Mouse (Mus musculus) cerebellum, adult 9-11 months (tissue): ENCODE measurements around the gene Snapc3.

Source experiments
- DNase-seq: peaks from one replicate; pipeline ENCODE4 v3.0.0; 2022

Gene Snapc3

DNA sequence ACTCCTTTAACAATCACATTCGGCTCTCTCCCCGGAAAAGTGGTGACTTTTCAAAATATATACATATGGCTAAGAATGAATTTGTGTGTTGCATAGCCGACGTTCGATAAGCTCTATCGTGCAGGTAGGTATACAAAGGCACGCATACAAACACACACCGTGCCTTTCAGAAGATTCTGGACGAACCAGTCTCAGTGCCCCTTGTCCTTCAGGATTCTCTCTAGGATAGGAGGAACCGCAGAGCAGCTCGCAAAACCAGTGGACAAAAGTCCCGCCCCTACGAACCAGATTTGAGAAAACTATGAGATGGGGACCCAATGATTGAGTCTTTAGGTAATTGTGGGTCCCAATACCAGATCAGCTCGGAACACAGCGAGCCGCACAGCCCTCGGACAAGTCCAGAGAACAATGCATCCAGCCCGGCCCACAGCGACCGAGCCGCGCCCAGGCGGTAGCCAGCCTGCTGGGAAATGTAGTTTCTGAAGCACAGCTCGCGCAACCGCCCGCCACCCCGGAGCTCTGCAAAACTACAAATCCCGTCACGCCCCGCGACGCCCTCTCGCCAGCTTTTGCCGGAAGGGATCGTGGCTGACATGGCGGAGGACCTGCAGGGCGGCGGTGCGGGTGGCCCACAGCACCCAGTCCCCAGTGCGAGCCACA lies at the start of gene Snapc3:
Gene Snapc3 (plus strand): TSS at position 565 of the 660 bp plus-strand sequence.
- peak; percentile 96 for DNase-seq

DNA sequence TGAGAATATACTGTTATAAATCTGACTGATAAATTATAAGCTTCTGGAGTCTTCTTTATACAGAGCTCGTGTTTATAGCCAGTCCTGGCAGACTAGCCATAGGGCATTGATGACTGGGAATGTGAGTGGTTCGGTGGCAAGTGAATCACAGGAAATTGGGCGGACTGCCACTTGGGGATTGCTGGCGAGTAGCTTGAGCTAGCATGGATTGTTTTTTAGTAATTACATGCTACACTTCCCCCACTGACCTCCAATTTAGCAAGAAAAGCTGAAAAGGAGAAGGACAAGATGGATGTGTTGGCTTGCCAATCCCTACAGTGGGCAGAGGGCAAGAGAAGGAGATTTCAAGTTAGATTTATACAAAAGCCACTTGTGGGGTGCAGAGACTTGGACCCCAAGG lies 44.1 kb upstream of the Snapc3 start:
- no peak for DNase-seq

DNA sequence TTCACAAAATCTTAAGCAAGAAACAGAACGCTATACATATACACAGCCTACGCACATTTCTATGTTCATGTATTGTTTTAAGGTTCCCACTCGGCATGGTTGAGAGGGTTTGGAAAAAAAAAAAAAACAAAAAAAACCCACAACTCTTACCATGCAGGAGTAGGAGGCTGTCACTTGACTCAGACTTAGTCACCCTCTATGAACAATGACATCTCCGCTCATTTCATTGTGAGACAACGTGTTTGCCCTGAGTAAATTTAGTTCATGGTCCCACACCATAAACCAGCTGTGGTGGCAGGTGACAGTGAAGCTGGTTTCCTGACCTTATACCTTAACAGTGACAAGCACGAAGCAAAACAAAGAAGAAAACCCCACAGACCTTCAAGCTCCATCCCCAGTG lies 41.9 kb upstream of the Snapc3 start:
- no peak for DNase-seq

DNA sequence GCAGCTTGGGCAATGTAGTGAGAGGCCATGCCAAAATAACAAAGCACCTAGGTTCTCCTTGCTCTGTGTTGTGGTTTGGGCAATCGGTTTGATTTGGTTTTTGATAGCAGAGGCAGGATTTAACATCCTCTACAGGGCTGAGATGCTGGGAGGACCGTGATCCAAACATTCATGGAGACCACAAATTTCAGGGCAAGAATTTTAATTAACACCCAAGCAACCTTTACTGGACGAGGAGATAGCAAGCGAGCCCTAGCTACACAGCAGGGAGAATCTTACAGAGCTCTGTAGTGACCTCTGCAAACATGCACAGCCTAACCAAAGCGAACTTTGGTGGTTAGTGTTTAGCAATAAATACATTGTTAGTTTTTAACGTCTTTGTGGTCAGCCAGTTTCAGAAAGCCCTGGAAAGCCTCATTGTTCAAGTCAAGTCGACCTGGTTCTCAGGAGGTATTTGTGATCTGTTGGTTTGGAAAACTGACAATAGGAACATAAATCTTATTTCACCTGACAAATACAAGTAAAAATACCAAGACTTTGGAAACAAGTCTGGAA lies 41.0 kb upstream of the Snapc3 start:
- DNase-seq, result no peak

DNA sequence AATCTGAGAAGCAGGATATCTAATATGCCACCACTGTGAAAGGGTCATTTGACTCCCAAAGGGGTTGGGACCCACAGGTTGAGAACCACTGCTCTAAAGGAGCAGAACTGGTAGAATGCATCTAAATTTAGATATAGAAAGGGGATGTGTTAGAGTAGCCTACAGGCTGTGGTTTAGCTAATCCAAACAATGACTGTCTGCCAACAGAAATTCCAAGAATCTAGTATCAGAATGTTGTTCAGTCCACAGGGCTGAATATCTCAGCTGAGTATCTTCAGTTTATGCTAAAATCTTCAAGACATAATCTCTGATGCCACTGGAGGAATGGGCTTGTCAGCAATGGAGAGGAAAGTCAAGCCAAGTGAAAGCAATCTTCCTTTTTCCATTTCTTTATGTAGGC lies 38.5 kb upstream of the Snapc3 start:
- DNase-seq, result no peak

DNA sequence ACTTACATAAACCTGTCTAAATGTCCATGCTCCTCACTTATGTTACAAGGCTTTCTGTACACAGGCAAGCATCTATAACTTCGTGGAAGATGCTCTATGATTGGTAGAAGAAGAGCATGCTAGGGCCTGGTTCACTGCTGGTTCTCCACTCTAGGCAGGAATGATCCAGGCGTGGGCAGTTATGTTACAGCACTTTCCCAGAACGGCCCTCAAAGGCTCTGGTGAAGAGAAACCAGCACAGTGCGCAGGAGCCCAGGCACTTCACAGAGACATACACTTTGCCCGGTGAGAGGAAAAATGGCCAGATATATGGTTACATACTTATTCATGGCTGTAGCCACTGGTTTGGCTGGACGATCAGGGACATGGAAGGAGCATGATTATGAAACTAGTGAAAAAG lies 37.8 kb upstream of the Snapc3 start:
- no peak for DNase-seq

DNA sequence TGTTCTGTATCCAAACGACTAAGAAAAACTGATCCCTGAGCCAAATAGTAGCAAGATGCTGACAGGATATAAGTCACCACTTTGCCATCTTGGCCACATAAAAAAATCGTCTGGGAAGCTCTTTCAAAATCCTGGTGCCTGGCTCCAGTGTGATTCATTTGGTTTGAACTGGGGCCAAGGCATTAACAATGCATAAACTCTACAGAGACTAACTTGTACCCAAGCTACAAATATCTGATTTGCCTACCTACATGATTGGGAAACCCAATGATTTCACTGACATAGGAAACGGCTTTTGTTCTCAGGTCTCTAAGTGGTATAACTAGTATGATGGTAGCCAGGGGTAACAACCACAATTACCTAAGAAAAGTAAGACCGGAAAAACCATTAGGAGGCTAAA lies 37.3 kb upstream of the Snapc3 start:
- DNase-seq, result no peak

DNA sequence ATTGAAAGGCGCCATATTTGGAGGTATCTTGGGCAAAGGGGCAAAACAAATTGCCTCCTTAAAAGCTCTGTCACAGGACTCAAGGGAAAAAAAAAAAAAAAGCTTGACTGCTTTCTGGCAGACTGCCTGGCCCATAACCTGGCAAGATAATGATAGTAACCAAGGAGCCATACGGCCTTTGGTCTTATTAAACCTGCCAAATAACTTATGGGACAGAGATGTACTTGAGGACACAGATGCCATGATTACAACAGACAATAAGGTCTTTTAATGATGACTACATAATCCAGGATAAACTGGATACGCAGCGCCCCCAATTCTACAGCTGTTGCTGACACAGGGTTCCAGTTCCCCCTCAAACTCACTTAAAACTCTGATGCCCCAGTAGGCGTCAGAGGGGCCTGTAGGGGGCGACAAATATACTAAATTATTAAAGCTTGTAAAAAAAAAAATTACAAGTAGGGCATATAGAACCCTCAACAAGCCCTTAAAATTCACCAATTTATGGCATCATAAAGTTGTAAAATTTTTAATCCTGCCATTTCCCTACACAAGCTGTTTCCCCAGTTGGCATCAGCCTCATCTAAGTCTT lies 33.5 kb upstream of the Snapc3 start:
- peak; percentile 23 for DNase-seq

DNA sequence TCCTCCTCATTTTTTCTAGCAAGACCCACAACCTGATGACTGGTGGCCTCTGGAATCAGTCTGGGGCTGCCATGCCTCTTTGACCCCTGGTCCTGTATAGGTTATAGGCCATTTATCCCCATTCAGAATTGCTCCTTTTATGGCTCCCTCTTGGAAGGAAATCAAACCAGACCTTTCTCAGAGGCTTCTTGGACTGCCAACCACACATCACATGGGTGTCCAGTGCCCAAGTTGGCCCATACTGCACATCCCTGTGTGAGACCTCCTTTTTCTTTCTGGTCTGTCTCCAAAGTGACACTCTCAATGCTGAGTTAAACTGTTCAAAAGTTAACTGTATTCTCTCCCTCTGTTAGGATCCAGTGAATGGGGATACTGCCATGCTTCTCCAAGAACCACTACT lies 32.4 kb upstream of the Snapc3 start:
- DNase-seq, result no peak

DNA sequence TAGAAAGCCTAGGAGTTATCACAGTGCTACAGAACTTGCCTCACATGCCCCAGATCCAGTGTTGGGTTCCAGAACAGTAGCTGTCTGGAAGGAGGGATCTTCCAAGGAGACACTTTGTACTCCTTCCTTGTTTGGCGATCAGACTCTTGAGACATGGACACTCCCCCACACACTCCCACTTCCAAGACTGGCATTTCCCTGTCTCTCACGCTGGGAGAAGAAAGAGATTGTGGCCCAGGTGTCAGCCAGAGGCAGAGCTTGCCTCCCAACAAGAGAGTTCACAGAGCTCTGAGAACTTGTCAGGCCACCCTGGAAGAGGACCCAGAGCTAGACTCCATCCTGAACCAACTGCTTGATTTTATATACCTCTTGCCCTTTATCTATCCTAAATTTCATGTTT lies 27.0 kb upstream of the Snapc3 start:
- no peak for DNase-seq

DNA sequence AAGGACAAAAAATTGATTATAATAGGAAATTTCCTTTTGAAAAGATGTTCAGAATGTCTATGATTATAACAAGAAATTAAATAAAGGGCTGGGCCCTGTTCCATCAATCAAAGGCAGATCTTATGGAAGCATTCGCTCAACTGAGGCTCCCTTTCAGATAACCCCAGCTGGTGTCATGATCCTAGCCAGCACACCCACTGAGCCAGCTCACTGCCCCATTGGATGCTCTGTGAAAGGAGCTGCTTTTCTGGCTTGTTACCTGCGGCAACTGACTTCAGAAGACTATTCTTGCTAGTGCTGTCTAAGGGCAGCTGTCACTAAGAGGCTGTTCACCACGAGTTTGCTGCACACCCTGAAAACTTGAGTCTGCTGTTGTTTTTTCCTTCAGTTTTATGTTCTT lies 25.6 kb upstream of the Snapc3 start:
- DNase-seq, result peak; percentile 25

DNA sequence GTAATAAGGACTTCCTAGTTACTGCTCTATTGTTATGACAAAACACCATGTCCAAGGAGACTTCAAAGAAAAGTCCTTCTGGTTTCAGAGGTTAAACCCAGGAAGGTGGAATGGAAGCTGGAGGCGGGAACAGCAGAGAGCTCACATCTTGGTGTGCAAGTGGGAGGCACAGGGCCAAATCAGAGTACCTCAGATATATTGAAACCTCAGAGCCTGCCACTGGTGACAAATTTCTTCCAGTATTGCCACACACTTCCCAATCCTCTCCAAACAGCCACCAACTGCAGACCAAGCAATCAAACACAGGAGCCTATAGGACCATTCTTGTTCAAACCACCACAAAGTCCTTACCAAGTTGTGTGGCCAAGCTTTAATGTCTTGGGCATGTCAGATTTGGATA lies 23.8 kb upstream of the Snapc3 start:
- no peak for DNase-seq

DNA sequence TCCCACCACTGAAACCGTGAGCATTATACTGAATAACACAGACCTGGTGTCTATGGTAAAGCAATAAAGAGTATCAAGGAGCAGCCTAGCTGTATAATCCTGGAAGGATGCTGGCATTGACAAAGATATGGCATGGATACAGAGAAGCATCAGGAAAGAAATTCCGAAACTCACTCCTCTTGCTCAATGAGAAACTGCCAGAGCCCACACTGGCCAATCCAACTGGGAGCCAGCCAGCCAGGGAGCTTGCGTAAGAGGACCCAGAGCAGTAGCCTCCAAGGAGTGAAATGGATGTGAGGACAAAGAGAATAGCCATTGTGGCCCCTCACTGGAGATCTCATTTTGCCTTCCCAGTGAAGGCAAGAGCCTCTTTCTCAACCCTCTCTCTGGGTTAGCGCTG lies 21.2 kb upstream of the Snapc3 start:
- no peak for DNase-seq

DNA sequence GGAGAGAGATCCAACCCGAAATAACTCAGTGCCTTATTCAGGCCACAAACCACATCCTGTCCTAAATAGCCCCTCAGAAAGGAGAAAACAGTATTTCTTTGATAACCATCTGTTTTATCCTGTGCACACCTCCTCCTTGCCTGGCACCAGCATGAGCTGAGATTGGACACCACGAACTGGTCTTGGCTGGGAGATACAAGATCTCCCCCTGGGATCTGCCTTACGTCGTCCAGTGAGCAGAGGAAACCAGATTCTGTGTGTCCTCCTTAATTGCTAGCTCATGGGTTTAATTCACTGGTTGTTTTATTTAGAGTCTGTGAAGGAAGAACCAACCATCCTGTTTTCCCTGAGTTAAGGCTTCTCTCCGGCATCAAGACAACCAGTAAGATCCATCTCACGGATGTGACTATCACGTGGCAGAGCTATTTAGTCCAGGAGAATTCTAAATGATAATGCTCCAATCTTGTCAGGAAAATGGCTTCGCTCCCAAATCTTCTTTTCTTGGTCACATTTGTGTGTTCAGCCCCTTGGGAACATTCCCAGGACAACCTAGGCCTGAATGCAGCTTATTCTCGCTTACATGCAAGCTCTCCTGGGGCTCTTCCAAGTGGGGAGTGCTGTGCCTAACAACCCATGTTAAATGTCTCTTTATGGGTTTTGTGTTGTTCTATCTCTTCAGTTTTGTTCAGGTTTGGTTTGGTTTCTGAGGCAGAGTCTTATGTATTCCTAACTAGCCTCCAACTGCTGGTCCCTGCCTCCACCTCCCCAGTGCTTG lies 20.3 kb upstream of the Snapc3 start:
- DNase-seq, result no peak

DNA sequence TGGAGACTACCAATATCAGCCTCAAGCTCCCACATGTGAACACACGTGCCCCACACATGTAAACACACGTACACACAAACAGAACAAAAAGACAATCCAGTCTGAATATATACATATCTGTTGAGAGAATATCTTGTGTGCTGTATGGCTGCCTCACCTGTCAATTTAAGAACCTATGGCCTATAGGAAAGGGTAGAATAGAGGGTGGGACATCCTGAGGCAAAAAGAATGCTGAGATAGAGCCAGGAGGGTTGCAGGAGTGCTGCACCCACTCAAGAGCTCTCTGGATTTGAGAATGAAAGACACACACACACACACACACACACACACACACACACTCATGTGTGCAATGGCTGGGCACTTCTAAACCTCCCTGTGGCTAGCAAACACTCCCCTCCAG lies 19.0 kb upstream of the Snapc3 start:
- no peak for DNase-seq

DNA sequence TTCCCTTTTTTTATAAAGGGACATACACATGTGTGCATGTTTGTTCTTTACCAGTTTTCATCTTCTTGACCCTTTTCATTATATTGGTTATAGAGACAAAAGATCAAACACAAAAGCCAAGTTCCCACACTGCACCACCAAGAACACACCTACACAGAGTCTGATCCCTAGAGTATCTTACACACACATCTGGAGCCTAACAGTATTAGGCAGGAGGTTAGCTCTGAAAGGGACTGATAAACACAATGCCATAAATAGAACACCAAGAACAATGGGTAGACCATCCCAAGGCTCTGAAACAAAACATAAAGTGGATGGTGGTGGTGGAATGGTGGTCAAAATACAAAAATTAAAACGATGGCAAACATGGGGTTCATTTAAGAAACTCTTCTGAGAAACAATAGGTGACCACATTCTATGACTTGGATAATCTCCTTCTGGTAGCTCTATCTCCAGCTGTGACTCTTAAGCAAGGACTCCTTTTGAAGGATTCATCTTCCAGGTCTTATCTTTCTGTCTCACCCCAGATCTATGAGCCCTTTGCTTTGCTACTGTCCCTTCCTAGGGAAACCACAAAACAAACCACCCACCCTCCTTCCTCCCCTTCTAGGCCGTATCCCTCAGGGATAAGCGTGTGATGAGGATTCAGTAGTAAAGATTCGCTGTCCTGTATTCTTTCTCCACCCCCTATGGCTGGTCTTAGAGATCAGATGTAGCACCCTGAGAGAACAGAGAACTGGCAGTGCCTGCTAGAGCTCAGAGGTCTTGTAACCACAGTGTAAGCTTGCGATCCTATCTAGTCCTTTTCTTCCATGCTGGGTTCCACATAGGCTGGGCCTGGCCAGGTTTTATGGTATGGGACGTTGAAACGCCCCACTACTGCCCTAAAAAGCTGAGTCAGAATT lies 16.6 kb upstream of the Snapc3 start:
- DNase-seq, result no peak

DNA sequence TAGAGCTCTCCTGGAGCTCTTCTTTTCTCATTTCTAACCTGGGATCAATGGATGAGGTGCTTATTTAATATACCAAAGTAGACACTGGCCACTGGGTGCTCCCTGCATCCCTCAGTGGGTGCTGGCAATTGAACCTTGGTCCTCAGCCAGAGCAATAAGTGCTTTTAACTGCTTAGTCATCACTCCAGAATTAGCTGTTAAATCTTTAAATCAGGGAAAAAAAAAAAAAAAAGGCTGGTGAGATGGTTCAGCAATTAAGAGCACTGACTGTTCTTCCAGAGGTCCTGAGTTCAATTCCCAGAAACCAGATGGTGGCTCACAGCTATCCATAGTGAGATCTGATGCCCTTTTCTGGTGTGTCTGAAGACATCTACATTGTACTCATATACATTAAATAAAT lies 15.8 kb upstream of the Snapc3 start:
- no peak for DNase-seq

DNA sequence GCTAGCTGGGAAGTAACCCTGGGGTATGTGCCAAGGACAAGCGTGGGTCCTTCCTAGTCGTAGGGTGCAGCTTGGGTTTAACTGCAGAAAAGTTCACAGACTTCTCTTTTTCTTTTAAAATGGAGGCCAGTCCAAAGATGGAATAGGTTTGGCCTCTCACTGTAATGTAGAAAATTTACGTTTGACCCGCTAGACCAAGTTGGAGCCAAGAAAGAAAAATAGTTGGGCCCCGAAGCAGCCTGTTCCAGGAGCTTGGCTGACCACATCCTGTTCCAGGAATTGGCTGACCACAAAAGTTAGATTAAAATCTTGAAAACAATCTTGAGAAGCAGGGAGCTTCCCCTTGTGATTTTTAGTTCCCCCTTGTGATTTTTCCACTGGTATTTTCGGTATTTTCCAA lies 9.8 kb upstream of the Snapc3 start:
- no peak for DNase-seq

DNA sequence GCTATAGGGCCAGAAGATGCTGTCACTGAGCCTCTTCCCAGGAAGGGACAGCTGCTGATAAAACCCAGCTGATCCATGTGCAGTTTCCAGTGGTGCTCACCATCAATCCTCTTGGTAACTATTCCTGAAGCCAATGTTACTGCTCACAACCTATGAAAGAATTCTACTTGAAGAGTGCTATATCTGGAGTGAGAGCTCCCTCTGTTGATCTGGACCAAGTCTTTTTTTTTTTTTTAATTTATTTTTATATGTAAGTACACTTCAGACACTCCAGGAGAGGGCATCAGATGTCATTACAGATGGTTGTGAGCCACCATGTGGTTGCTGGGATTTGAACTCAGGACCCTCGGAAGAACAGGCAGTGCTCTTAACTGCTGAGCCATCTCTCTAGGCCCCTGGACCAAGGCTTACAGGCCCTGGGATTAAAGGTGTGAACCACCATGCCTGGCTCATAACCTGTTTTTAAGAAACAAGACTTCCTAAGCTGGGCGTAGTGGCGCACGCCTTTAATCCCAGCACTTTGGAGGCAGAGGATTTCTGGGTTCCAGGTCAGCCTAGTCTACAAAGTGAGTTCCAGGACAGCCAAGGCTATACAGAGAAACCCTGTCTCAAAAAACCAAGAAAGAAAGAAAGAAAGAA lies 7.5 kb upstream of the Snapc3 start:
- DNase-seq, result no peak

DNA sequence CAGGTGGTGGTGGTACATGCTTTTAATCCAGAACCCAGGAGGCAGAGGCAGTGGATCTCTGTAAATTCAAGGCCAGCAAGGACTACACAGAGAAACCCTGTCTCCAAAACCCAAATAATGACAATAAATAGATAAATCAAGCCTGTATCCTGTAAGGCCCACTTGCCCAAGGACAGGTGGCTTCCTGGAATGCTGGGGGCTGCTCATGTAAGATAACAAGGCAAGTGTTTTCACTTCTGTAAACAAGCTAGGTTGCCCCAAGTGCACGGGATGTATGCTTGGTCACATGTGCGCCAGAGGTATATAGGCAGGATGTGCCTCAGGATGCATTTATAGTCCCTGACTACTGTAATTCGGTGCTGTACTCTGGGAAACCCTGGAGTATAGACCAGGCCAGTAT lies 5.5 kb upstream of the Snapc3 start:
- no peak for DNase-seq

DNA sequence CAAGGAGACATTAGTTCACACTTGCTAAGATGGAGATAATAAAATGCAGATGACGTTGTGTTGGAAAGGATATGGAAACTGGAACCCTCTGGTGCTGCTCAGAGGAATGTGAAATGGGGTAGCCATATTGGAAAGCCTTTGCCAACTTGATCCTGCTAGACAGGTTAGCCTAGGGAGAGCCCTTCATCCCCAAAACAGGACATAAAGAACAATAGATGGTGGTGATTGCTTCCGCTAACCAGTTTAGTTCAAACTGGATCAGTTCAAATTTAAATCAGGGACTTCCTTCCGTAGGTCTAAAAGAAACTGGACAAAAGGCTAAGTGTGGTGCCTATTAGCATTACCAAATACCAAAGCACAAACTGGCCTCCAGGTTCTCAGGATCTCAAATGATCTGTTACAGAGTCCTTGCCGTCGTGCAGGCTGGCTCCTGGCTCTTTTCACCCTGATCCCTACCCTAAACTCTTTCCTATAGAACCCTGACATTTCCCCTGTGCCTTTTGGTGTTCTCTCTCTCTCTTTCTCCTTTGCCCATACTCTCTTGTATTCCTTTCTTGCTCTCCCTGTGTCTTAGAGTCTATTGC lies 3.2 kb upstream of the Snapc3 start:
- DNase-seq, result no peak

DNA sequence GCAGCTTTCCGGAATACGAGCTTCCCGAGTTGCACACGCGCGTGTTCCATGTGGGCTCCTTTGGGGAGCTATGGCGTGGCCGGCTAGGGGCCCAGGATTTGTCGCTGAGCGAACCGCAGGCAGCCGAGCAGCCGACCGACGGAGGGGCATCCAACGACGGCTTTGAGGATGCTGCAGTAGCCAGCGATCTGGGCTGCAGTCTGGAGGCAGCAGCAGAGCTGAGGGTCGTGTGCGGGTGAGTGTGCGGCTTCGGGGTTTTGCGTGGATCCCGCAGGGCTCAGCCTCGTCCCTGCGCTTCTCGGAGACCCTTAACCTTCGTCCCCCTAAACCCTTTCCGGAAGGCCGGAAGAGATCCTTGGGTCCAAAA lies 279 bp downstream of the Snapc3 start:
- DNase-seq, result no peak
